Mouse (Mus musculus): ENCODE measurements around the gene Il22ra1. TPM values are rescaled to one million over a fixed set of nuclear protein-coding genes. Genes with fewer than 3 reads are reported as not detected.

The Il22ra1 gene
- total RNA-seq, 4 experiments from 2014 or later: 0.14 TPM; not detected in 3

DNA sequence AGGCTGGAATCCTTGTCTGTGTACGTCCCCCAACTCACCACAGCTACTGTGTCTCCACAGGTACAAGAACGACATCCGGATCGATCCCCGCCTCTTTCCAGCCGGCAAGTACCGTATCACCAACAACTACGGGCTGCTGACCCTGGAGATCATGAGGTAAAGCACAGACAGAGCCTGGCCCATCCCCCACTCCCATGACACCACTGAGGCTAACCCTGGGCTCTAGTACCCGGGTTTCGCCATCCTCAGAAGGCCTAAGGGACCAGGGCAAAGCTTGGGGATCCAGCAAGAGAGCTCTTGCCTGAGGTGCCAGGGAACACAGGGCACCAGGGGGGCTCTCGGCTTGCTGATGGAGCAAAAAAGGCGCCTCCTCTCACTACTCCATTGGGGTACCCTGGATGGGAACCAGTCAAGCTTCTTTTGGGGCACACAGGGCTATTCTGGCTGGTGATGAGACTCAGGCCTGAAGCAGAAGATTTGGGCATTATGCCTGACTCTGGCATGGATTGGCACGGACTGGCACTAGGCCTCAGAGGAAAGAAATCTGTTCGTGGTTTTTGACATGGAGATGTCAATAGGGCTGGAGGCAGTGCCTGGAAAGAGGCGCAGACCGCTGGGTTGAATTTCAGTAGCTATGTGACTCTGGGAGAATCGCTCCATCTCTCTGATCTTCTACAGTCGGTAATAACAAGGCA is 42.8 kb downstream of the Il22ra1 start:
- no peak for DNase-seq (ENCODE audit: low spot score in 2 of 2)

GRCm38 (mm10) chr4:135771592-135771991 is 43.6 kb downstream of the Il22ra1 start:
- no peak for DNase-seq (ENCODE audit: low spot score in 2 of 2)

GRCm38 (mm10) chr4:135772671-135773070 is 44.7 kb downstream of the Il22ra1 start:
- DNase-seq (ENCODE audit: low spot score in 2 of 2): no peak

DNA sequence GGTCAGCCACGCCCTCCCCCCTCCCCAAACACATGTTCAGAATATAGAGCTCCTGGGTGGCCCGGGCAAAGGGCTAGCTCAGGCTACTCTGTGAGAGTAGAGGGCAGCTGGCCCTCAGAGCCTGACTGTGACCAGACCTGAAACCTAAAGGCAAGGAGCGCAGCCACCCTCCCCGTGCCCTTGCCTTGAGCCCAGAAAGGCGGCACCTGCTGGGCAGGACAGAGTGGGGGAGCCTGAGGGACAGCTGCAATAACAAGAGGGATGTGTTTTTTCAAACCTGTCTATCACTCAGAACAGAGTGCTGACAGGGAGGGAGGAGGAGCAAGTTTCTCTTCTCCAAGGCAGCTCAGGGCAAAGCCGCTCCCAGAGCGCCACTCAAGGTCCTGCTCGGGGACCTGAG is 46.5 kb downstream of the Il22ra1 start:
- no peak for DNase-seq (ENCODE audit: low spot score in 2 of 2)

- no peak for DNase-seq (ENCODE audit: low spot score in 2 of 2)
Observed at GRCm38 (mm10) chr4:135776850-135777249, 48.9 kb downstream of the Il22ra1 start.

DNA sequence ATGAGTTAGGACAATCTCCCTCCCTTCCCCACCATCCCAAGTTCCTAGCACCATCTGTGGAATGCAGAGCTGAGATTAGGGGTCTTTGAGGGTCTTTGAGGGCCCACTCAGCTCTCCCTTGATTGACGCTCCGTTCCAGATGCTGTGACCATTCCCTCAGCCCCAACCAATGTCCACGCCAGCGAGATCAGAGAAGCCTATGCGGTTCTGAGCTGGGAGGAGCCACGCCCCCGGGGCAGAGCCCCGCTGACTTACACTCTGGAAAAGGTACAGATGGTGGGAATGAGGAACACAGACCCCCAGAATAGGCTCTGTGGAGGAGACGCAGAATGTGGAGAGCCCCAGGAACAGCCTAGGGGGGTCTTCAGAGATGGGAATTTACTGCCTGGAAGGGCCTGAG is 51.7 kb downstream of the Il22ra1 start:
- no peak for DNase-seq (ENCODE audit: low spot score in 2 of 2)

DNA sequence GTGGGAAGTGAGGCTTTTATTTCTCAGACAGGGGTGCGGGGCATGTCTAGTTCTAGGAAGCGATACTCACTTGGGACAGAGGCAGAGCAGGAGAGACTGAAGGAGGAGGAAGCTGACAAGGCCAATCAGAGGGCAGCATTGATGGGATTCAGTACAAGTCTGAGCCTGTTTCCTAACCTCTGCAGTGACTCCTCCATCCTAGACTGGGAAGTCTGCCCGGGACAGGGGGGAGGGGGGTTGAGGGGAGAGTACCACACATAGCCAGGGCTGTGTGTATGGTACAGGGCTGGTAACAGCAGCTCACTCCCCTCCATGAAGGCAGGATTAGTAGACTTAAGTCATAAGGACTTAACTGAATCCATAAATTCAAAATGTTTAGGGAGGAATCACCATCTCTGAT is 52.3 kb downstream of the Il22ra1 start:
- DNase-seq (ENCODE audit: low spot score in 2 of 2): no peak

GRCm38 (mm10) chr4:135781304-135781703 is 53.3 kb downstream of the Il22ra1 start:
- DNase-seq (ENCODE audit: low spot score in 2 of 2): no peak

GRCm38 (mm10) chr4:135786581-135786980 is 58.6 kb downstream of the Il22ra1 start:
- DNase-seq (ENCODE audit: low spot score in 2 of 2): no peak

DNA sequence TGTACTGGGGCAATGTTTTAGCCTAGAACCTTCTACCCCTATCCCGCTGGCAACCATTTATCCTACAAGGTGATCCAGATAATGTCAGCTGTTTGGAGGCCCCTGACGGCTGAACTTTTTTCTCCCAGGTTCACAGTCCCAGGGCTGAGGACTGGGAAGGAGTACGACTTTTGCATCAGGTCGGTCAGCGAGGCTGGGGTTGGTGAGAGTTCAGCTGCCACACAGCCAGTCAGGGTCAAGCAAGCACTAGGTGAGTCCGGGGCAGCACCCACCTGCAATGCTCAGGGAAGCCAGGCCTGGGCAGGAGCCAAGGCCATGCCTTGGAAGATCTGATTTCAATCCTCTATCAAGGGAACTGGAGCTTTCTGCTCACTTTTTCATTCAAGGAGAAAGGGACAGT is 59.3 kb downstream of the Il22ra1 start:
- DNase-seq (ENCODE audit: low spot score in 2 of 2): no peak

- no peak for DNase-seq (ENCODE audit: low spot score in 2 of 2)
Observed at GRCm38 (mm10) chr4:135789135-135789534, 61.2 kb downstream of the Il22ra1 start.

- no peak for DNase-seq (ENCODE audit: low spot score in 2 of 2)
Observed at GRCm38 (mm10) chr4:135792821-135793220, 64.8 kb downstream of the Il22ra1 start.

GRCm38 (mm10) chr4:135797931-135798330 is 70.0 kb downstream of the Il22ra1 start:
- DNase-seq (ENCODE audit: low spot score in 2 of 2): no peak

- DNase-seq (ENCODE audit: low spot score in 2 of 2): peak; percentile 63 to 90
Observed at GRCm38 (mm10) chr4:135801543-135801942, 73.6 kb downstream of the Il22ra1 start.

Other genes starting within 250 kb of the Il22ra1 start
- 1 to 10 TPM in 3 of 4 experiments, under 1 TPM in 1; 0.83 to 1.3 (median 1.2) TPM for gene Stpg1, start 233.4 kb upstream of the Il22ra1 start, total RNA-seq (2022)
- gene Nipal3, start 233.1 kb upstream of the Il22ra1 start, total RNA-seq (2022): 100 to 1,000 TPM in 3 of 4 experiments, 10 to 100 TPM in 1; 96.7 to 124 (median 114) TPM
- gene Grhl3, start 154.5 kb upstream of the Il22ra1 start, total RNA-seq (2022): 1 to 10 TPM; 1.1 to 1.8 (median 1.5) TPM
- under 1 TPM; 0.27 to 0.37 (median 0.32) TPM for gene Ifnlr1, start 41.9 kb upstream of the Il22ra1 start, total RNA-seq (2022)
- gene Myom3, start 31.5 kb downstream of the Il22ra1 start, total RNA-seq (2022): 1 to 10 TPM in 3 of 4 experiments, under 1 TPM in 1; 0.98 to 1.7 (median 1.1) TPM
- gene Srsf10, start 127.6 kb downstream of the Il22ra1 start, total RNA-seq (2022): 10 to 100 TPM; 60.1 to 69.5 (median 63.3) TPM
- gene Pnrc2, start 145.7 kb downstream of the Il22ra1 start, total RNA-seq (2022): 10 to 100 TPM; 39.6 to 49.8 (median 44.9) TPM
- under 1 TPM; 0.13 to 0.74 (median 0.40) TPM for gene Cnr2, start 167.2 kb downstream of the Il22ra1 start, total RNA-seq (2022)
- 10 to 100 TPM; 33.5 to 54.6 (median 51.0) TPM for gene Fuca1, start 192.6 kb downstream of the Il22ra1 start, total RNA-seq (2022)
- gene Hmgcl, start 218.3 kb downstream of the Il22ra1 start, total RNA-seq (2022): 10 to 100 TPM; 35.7 to 39.3 (median 37.6) TPM
- 10 to 100 TPM; 21.7 to 26.5 (median 23.4) TPM for gene Gale, start 235.6 kb downstream of the Il22ra1 start, total RNA-seq (2022)
- gene Lypla2, start 244.5 kb downstream of the Il22ra1 start, total RNA-seq (2022): 10 to 100 TPM; 77.5 to 92.7 (median 82.3) TPM

All from left cerebral cortex, adult 8-10 months (tissue).